Mouse (Mus musculus) splenic B cell, adult 2 months (primary cell): ENCODE measurements around the gene Mrm3.
A peak's percentile ranks its signal among the peaks of the same experiment; 100 is the strongest.

Experiments
- DNase-seq: peaks from one replicate; pipeline ENCODE4 v3.0.0-alpha.2; 2011; ENCODE audit warnings: low read depth, low spot score
- H3K27me3 ChIP-seq: 2 replicates; pipeline ENCODE4 v1.6.1; 2012; ENCODE audit warnings: mild to moderate bottlenecking, low read length, moderate library complexity, mixed read lengths; ENCODE audit not compliant: control insufficient read depth, poor library complexity, insufficient read depth, severe bottlenecking
- H3K36me3 ChIP-seq: 2 replicates; pipeline ENCODE4 v1.6.1; 2012; ENCODE audit warnings: mild to moderate bottlenecking, low read length, moderate library complexity, mixed read lengths; ENCODE audit not compliant: control insufficient read depth, poor library complexity, insufficient read depth, severe bottlenecking

Mrm3 gene

GRCm38 (mm10) chr11:76261224-76261623, 17.7 kb downstream of the Mrm3 start:
- no peak for DNase-seq
- H3K27me3 ChIP-seq = no peaks in the 10 kb centered on the region
- H3K36me3 ChIP-seq = no peaks in the 10 kb centered on the region

GRCm38 (mm10) chr11:76262611-76263351, 19.3 kb downstream of the Mrm3 start:
- no peaks in the 10 kb centered on the region for H3K27me3 ChIP-seq
- H3K36me3 ChIP-seq = no peaks in the 10 kb centered on the region
- no peak for DNase-seq

GRCm38 (mm10) chr11:76267550-76267949, 24.0 kb downstream of the Mrm3 start:
- Histone ChIP-seq H3K27me3 (no peaks in the 10 kb centered on the region), H3K36me3 (no peaks in the 10 kb centered on the region)
- DNase-seq = no peak

- no peaks in the 10 kb centered on the region for H3K36me3 ChIP-seq
- no peak for DNase-seq
These were observed 24.5 kb downstream of the Mrm3 start for GRCm38 (mm10) chr11:76268001-76268459.

GRCm38 (mm10) chr11:76268521-76269065, 25.1 kb downstream of the Mrm3 start:
- H3K36me3 ChIP-seq = no peaks in the 10 kb centered on the region
- DNase-seq = no peak
- H3K27me3 ChIP-seq = no peaks in the 10 kb centered on the region

More at GRCm38 (mm10) chr11:76268001-76268459, 24.5 kb downstream of the Mrm3 start:
- H3K27me3 ChIP-seq = no peaks in the 10 kb centered on the region

DNA sequence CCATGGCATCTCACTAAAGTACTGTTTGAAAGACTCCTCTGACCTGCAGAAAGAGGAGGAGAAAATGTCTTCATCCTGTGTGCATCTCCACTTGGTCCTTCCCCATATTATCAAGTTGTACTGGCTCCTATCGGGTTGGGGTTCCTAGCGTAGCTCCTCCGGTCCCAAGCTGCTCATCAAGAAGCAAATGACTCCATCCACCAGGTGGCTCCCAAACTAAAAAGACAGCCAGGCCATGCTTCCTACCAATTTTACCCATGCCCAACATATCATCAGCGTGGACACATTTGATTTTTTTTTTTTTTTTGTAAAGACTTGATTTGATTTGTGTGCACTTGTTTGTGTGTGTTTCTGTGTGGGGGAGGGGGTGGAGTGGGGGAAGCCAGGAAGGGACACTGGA, 28.9 kb downstream of the Mrm3 start:
- Histone ChIP-seq H3K27me3 (no peaks in the 10 kb centered on the region), H3K36me3 (no peaks in the 10 kb centered on the region)
- DNase-seq = peak; percentile 13

GRCm38 (mm10) chr11:76278960-76279852, 35.7 kb downstream of the Mrm3 start:
- no peaks in the 10 kb centered on the region for H3K27me3 ChIP-seq
- no peak for DNase-seq
- no peaks in the 10 kb centered on the region for H3K36me3 ChIP-seq

DNA sequence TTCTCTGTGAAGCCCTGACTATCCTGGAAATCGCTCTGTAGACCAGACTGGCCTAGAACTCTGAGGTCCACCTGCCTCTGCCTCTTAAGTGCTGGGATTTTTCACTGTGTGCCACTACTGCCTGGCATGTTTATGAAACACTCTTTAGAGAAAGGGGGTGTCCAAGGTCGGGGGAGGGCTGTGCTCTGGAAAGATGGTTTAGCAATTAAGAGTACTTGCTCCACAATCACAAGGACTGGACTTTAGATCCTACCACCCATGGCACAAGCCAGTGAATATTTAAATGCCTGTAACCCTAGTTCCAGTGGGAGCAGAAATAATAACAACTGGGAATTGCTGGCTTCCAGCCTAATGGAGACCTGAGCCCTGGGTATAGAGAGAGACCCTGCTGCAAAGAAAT, 36.5 kb downstream of the Mrm3 start:
- no peaks in the 10 kb centered on the region for H3K27me3 ChIP-seq
- H3K36me3 ChIP-seq = no peaks in the 10 kb centered on the region
- DNase-seq = no peak

DNA sequence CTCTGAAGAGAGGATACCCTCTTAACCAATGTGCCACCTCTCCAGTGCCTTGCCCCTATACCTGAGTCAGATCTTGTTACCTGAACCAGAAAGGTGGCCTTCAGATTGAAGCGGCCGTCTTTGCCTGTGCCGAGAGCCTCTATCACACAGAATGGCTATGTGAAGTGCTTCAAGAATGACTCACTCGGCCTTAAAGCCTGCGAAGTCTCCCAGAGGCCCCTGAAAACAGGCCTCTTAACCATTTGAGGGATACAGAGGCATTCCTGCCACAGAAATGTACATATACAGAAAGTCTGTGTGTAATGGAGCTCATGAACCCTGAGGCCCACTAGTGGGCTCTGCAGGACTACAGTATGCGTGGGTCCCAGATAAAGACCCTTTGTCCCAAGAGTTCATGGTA, 40.3 kb downstream of the Mrm3 start:
- Histone ChIP-seq H3K27me3 (no peaks in the 10 kb centered on the region), H3K36me3 (no peaks in the 10 kb centered on the region)
- no peak for DNase-seq

GRCm38 (mm10) chr11:76285431-76286075, 42.0 kb downstream of the Mrm3 start:
- Histone ChIP-seq H3K27me3 (no peaks in the 10 kb centered on the region), H3K36me3 (no peaks in the 10 kb centered on the region)
- DNase-seq = no peak

- no peak for DNase-seq
- Histone ChIP-seq H3K36me3 (no peaks in the 10 kb centered on the region), H3K27me3 (no peaks in the 10 kb centered on the region)
These were observed 43.1 kb downstream of the Mrm3 start for GRCm38 (mm10) chr11:76286534-76287126.

DNA sequence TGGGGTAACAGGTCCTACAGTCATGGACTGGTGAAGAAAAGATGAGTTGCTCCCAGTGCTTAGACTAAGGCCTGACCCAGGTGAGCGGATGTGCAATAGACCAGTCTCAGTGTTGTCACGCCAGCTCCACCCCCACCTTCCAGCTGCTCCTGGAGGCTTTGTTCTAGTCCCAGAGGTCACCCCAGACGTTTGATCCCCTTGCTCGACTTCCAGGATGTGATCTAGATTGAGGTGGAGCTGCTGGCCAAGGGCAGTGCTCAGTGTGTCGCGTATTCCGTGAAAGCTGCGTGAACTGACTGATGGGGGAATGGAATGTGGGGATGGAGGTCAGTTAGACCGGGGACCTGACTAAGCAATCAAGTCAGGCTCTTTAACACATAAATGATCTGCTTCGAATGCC, 43.8 kb downstream of the Mrm3 start:
- DNase-seq = no peak
- Histone ChIP-seq H3K27me3 (no peaks in the 10 kb centered on the region), H3K36me3 (no peaks in the 10 kb centered on the region)

GRCm38 (mm10) chr11:76288645-76289044, 45.1 kb downstream of the Mrm3 start:
- no peaks in the 10 kb centered on the region for H3K36me3 ChIP-seq
- DNase-seq = no peak

DNA sequence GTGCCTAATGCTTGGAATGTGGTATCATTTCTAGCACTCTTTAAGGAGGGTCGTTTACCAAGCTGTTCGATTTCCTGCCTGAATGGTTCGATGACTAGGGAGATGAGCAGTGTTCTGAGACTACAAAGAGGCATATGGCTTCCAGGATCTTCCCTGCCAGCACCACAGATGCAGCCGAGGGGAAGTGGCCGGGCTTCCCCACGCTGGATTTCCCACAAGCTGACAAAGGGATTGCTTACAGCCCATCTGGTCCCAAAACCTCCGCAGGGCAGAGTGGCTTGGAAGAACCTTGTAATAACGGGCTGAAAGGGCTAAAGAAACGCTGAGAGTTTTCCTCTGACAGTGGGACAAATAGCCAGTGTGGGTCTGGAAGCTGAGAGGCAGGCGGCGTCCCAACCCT, 46.9 kb downstream of the Mrm3 start:
- no peaks in the 10 kb centered on the region for H3K36me3 ChIP-seq
- no peaks in the 10 kb centered on the region for H3K27me3 ChIP-seq
- DNase-seq = no peak

More at GRCm38 (mm10) chr11:76288645-76289044, 45.1 kb downstream of the Mrm3 start:
- no peaks in the 10 kb centered on the region for H3K27me3 ChIP-seq
